Mouse (Mus musculus) kidney, postnatal 14 days (tissue): ENCODE measurements at regions not wholly inside any gene's neighbourhood (a gene's known extent, or its start where the extent isn't known, plus 50 kb on each side); places are given as distances from the start of the nearest gene placed in this dataset.
"Not testable (repeated sequence)": the region's sequence is repeated elsewhere in the genome, so short reads cannot be mapped to it uniquely, and the experiment has no call there.

Experiments used
- DNase-seq: peaks from one replicate; pipeline ENCODE4 v3.0.0; 2022; ENCODE audit warnings: mixed read lengths

- no peak for DNase-seq
Observed at GRCm38 (mm10) chr3:40200174-40200573, 330.9 kb upstream of the Intu start.

GRCm38 (mm10) chr3:40206326-40206725, 324.8 kb upstream of the Intu start:
- no peak for DNase-seq

DNA sequence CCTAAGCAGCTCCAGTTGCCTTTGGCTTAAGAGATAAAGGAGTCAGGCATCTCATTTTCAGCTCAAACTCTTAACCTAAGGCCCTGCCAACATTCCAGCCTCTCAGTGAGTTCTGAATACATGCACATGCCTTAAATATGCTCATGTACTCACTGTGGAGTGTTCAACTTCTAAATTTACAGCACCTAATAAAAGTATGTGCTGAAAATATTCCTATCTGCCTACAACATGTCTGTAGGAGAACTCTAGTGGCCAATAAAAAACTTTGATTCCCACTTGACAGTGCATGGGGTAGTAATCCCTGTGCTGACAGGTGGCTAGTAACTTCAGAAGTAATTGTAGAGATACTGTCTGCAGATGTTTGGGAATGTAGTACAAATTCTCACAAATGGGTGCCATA, 319.3 kb upstream of the Intu start:
- no peak for DNase-seq

DNA sequence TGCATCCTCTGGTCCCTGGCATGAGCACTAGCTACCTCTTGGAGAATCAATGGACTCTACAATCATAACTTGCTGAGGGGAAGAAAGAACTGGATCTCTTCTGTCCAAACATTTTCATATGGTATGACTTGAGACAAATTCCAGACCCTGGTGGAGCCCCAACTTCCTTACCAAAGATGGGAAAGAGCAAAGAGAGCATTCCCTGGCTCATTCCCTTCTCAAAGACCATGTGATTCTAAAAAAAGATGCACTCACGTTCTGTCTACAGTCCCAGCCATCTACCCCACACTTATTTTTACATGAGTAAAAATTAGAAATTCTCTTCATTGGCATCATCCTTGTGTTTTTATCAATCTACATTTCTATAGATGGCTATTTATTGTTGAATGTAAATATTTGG, 304.3 kb upstream of the Intu start:
- no peak for DNase-seq

DNA sequence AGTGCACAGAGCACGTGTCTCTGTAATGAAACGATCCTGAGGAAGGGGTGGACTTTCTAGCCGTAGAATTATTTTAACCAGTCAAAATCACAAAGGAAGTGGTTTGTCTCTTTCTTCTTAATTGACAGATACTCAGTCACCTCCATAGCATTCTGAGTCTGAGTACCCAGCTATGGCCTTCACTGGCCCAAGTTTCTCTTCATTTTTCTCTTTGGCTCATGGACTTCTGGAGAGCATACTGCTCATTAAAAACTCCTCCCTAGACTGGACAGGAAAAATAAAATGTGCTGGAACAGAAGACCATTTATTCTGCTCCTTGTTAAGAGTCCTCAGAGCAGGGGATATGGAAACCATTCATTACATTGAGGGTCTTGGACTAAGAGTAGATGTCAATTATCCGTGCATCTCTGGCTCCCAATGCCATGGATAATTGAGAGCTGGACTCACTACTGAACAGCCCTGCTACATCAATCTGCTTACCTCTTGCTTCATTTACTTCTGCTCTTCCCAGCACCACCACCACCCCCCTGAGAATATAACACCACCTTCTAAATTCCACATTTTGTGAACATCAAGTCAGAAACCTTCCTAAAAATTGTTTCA, 287.5 kb upstream of the Intu start:
- DNase-seq: no peak

DNA sequence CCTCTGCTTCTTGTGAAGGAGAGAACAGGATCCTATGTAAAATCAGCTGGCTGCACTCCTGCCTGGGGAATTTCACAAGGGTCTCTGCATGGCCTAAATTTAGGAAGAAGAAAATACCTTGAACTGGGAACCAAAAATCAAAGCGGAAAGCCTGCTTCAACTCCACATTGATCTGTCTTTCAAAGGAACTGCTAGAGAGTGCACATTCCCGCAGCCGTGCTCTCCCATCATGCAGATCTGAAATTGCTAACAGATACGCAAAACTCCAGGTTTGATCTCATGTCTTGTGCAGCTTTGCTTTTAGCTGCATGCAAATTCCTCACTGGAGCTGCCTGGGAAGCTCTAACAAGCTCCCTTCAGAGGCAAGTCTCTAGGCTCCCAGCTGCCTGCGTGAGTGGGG, 276.7 kb upstream of the Intu start:
- no peak for DNase-seq

- DNase-seq: no peak
Observed at GRCm38 (mm10) chr3:40262536-40262935, 268.6 kb upstream of the Intu start.

GRCm38 (mm10) chr3:40267514-40267913, 263.6 kb upstream of the Intu start:
- no peak for DNase-seq

DNA sequence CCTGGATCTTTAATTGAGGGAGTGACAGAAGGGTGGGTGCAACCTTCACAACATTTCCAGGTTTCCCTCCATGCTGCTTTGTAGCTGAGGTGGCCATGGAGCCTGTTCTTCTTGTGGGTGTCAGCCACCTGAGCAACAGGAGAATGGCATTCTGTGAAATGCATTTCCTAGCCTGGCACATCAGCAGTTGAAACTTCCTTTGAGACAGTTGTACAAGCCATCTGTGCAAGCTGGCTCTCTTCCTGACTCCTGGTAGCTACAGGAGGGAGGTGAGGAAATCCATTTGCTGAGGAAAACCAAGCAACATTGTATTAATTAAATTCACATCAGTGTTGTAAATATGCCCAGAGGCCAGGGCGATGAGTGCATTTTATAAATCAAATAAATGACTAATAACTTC, 248.2 kb upstream of the Intu start:
- DNase-seq: no peak

- DNase-seq: no peak
Observed at GRCm38 (mm10) chr3:40286959-40287710, 244.0 kb upstream of the Intu start.

GRCm38 (mm10) chr3:40297120-40297519, 234.0 kb upstream of the Intu start:
- no peak for DNase-seq

GRCm38 (mm10) chr3:40320319-40320718, 210.8 kb upstream of the Intu start:
- DNase-seq: no peak

GRCm38 (mm10) chr3:40325872-40326803, 204.9 kb upstream of the Intu start:
- DNase-seq: no peak

DNA sequence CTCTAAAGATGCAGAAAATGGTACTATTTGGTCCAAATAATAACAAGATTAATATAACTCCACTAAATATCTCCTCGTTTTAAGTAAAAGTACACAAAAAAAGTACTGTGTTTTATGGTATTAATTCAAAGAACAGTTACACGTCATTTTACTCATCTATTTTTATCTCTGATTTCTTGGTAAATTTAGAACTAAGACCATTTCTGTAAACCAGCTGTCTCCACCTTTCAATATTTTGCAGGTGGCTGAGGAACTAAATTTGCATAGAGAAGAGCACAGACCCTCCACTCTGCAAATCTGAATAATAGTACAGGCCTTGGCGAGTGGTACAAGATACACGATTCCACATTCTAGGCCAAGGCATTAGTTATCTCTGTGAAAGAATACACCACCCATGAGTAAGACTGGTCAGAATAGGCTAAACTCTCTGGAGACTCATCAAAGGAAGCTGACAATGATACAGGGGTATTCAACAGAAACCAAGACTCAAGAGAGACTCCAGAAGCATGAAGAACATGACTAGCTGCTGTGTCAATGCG, 191.5 kb upstream of the Intu start:
- DNase-seq: no peak

- DNase-seq: no peak
Observed at GRCm38 (mm10) chr3:40355103-40355502, 176.0 kb upstream of the Intu start.

- DNase-seq: peak; percentile 12
Observed at GRCm38 (mm10) chr3:40368421-40368820, 162.7 kb upstream of the Intu start.

DNA sequence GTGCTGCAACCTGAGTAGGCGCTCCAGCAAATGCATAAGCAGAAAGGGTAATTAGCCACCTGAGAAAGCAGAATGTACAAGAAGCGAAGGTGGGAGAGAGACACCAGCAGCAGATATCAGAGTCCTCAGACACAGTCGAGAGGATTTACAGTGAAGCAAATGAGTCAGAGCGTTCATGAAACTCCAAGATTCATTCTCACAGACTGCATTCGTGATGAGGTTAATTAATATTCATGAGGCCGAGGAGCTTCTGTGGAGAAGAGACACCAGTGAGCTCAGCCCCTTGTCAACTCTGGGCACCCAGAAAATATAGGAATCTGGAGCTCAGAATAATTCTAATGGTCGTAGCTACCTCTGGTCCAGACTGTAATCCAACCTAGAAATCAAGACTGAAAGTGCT, 159.7 kb upstream of the Intu start:
- DNase-seq: no peak

DNA sequence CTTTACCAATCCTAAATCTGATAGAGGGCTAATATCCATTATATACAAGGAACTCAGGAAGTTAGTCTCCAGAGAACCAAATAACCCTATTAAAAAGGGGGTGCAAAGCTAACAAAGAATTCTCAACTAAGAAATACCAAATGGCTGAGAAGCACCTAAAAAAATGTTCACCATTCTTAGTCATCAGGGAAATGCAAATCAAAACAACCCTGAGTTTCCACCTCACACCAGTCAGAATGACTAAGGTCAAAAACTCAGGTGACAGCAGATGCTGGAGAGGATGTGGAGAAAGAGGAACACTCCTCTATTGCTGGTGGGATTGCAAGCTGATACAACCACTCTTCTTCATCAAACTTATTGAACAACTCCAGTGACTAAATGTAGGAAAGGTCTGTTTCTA, 154.9 kb upstream of the Intu start:
- DNase-seq: not testable (repeated sequence)

DNA sequence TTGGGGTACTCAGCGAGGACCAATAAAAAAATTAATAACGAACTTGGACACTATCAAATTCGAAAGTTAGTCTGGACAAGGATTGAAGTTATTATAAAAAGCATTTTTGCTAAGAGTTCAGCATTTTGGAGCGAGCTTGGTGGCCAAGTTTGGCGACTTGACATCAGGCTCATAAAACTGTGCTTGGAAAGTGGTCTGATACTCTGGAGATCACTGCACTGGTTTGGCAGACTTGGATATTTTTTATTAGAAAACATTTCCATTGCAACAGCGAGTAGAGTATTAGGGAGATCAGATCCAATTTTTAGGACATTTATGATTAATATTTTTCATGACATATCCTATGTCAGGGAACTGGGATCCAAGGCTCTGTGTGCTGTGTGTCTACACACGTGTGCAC, 153.7 kb upstream of the Intu start:
- peak; percentile 17 for DNase-seq

GRCm38 (mm10) chr3:40379063-40379462, 152.0 kb upstream of the Intu start:
- DNase-seq: no peak

DNA sequence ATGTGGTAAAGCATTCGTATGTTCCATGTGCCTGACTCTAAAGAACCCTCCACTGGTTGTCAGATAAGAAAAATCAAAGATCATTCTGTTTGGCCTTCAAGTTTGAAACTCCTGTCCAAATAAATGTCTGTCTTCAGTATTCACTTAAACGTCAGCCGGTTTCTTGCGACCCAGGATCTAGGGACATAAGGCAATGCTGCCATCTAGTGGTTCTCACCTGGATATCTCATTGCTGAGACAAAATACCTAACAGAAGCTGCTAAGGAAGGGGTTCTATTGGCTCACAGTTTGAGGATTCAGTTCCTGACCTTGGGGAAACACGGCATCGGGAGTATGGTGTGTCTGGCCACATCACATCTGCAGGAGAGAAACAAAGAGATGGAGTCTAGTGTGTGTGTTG, 139.5 kb upstream of the Intu start:
- peak; percentile 67 for DNase-seq

DNA sequence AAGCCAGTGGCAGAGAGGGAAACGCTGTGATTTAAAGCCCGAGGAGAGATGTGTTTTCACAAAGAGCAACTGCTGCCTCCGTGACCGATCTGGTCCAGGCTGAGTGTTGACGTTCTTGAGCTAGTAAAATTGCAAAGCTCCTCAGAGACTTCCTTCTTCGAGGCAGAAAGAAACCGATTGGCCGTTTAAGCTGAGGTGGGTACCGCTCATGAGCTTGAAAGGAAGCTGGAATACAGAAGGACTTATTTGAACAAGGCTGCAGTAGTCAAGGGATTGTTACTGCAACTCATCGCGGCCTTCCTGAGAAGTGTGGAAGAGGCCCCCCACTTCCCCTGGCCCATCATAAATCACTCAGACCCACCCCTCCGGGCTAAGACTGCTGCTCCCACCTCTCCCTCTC, 132.9 kb upstream of the Intu start:
- peak; percentile 8 for DNase-seq

DNA sequence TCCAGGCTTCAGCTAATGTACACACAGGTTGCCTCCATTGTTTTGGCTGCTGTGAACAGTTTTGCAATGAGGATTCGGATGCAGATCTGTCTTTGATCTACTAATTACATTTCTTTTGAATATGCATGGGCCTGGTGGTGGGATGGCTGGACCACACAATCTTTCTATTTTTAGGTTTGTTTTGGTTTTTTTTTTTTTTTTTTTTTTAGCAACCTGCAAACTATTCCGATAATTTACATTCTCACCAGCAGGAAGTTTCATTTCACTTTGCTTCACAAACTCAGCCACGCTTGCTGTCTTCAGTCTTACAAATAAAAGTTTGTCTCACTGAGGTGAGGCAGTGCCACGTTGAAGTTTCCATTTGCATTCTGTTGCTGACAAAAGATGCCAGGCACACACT, 127.7 kb upstream of the Intu start:
- DNase-seq: no peak
